Mouse (Mus musculus): ENCODE data around the gene Adam8. TPM values are rescaled to one million over a fixed set of nuclear protein-coding genes. Genes with fewer than 3 reads are reported as not detected.

Adam8 gene
- polyA plus RNA-seq, 1 experiment, result 3.7 TPM

GRCm38 (mm10) chr7:139955505-139955904 is 36.9 kb downstream of the Adam8 start:
- no peak for TF ChIP-seq FOSL1 (IDR thresholded peaks at IDR 0.05; ENCODE audit: insufficient read depth, low read length, poor library complexity, severe bottlenecking)
- TF ChIP-seq MYOG (IDR thresholded peaks at IDR 0.05; ENCODE audit: control insufficient read depth, extremely low read depth, insufficient read length), result no peak
- no peak for TF ChIP-seq CEBPB (IDR thresholded peaks at IDR 0.05; ENCODE audit: low read depth)
- no peak for TF ChIP-seq MAX (IDR thresholded peaks at IDR 0.05)
- TF ChIP-seq CTCF (IDR thresholded peaks at IDR 0.05; ENCODE audit: control insufficient read depth, insufficient read depth, insufficient read length), result no peak
- TF ChIP-seq USF1 (IDR thresholded peaks at IDR 0.05; ENCODE audit: low read depth), result no peak
- no peak for TF ChIP-seq MYOD1 (IDR thresholded peaks at IDR 0.05; ENCODE audit: control insufficient read depth, insufficient read length, low read depth)
- Histone ChIP-seq H3K79me3 (ENCODE audit: low read depth) (no peaks in the 10 kb centered on the region), H3ac (ENCODE audit: control insufficient read depth, insufficient read length, low read depth) (no peak overlapping the region), H3K79me2 (ENCODE audit: control insufficient read depth, insufficient read depth) (no peaks in the 10 kb centered on the region), H3K27me3 (ENCODE audit: control insufficient read depth, insufficient read depth, insufficient read length) (no peaks in the 10 kb centered on the region), H3K4me3 (ENCODE audit: insufficient read depth, poor library complexity, severe bottlenecking) (no peak overlapping the region), H3K36me3 (ENCODE audit: control insufficient read depth, insufficient read depth) (no peaks in the 10 kb centered on the region)

GRCm38 (mm10) chr7:139951991-139952633 is 40.2 kb downstream of the Adam8 start:
- no peak overlapping the region for H3ac ChIP-seq (ENCODE audit: control insufficient read depth, insufficient read length, low read depth)
- H3K36me3 ChIP-seq (ENCODE audit: control insufficient read depth, insufficient read depth), result no peaks in the 10 kb centered on the region
- H3K79me2 ChIP-seq (ENCODE audit: control insufficient read depth, insufficient read depth), result no peaks in the 10 kb centered on the region
- no peaks in the 10 kb centered on the region for H3K79me3 ChIP-seq (ENCODE audit: low read depth)
- TF ChIP-seq MYOG (IDR thresholded peaks at IDR 0.05; ENCODE audit: control insufficient read depth, extremely low read depth, insufficient read length), result no peak
- TF ChIP-seq USF1 (IDR thresholded peaks at IDR 0.05; ENCODE audit: low read depth), result no peak
- TF ChIP-seq MYOD1 (IDR thresholded peaks at IDR 0.05; ENCODE audit: control insufficient read depth, insufficient read length, low read depth), result no peak
- TF ChIP-seq FOSL1 (IDR thresholded peaks at IDR 0.05; ENCODE audit: insufficient read depth, low read length, poor library complexity, severe bottlenecking), result no peak
- TF ChIP-seq CEBPB (IDR thresholded peaks at IDR 0.05; ENCODE audit: low read depth), result no peak
- TF ChIP-seq MAX (IDR thresholded peaks at IDR 0.05), result no peak
- no peak for TF ChIP-seq CTCF (IDR thresholded peaks at IDR 0.05; ENCODE audit: control insufficient read depth, insufficient read depth, insufficient read length)
- no peak overlapping the region for H3K4me3 ChIP-seq (ENCODE audit: insufficient read depth, poor library complexity, severe bottlenecking)
- H3K27me3 ChIP-seq (ENCODE audit: control insufficient read depth, insufficient read depth, insufficient read length), result no peaks in the 10 kb centered on the region

GRCm38 (mm10) chr7:139951079-139951478 is 41.3 kb downstream of the Adam8 start:
- Histone ChIP-seq H3K36me3 (ENCODE audit: control insufficient read depth, insufficient read depth) (no peaks in the 10 kb centered on the region), H3ac (ENCODE audit: control insufficient read depth, insufficient read length, low read depth) (no peak overlapping the region), H3K79me3 (ENCODE audit: low read depth) (no peaks in the 10 kb centered on the region), H3K27me3 (ENCODE audit: control insufficient read depth, insufficient read depth, insufficient read length) (no peaks in the 10 kb centered on the region), H3K4me3 (ENCODE audit: insufficient read depth, poor library complexity, severe bottlenecking) (peak overlapping the region; percentile 34), H3K79me2 (ENCODE audit: control insufficient read depth, insufficient read depth) (no peaks in the 10 kb centered on the region)
- TF ChIP-seq MYOD1 (IDR thresholded peaks at IDR 0.05; ENCODE audit: control insufficient read depth, insufficient read length, low read depth) (no peak), USF1 (IDR thresholded peaks at IDR 0.05; ENCODE audit: low read depth) (no peak), FOSL1 (IDR thresholded peaks at IDR 0.05; ENCODE audit: insufficient read depth, low read length, poor library complexity, severe bottlenecking) (no peak), MYOG (IDR thresholded peaks at IDR 0.05; ENCODE audit: control insufficient read depth, extremely low read depth, insufficient read length) (no peak), CEBPB (IDR thresholded peaks at IDR 0.05; ENCODE audit: low read depth) (no peak), CTCF (IDR thresholded peaks at IDR 0.05; ENCODE audit: control insufficient read depth, insufficient read depth, insufficient read length) (no peak), MAX (IDR thresholded peaks at IDR 0.05) (no peak)

GRCm38 (mm10) chr7:139950283-139950971 is 41.9 kb downstream of the Adam8 start:
- H3K79me3 ChIP-seq (ENCODE audit: low read depth), result no peaks in the 10 kb centered on the region
- no peaks in the 10 kb centered on the region for H3K27me3 ChIP-seq (ENCODE audit: control insufficient read depth, insufficient read depth, insufficient read length)
- TF ChIP-seq MYOG (IDR thresholded peaks at IDR 0.05; ENCODE audit: control insufficient read depth, extremely low read depth, insufficient read length) (no peak), CTCF (IDR thresholded peaks at IDR 0.05; ENCODE audit: control insufficient read depth, insufficient read depth, insufficient read length) (no peak), USF1 (IDR thresholded peaks at IDR 0.05; ENCODE audit: low read depth) (no peak), CEBPB (IDR thresholded peaks at IDR 0.05; ENCODE audit: low read depth) (no peak), MYOD1 (IDR thresholded peaks at IDR 0.05; ENCODE audit: control insufficient read depth, insufficient read length, low read depth) (no peak), FOSL1 (IDR thresholded peaks at IDR 0.05; ENCODE audit: insufficient read depth, low read length, poor library complexity, severe bottlenecking) (no peak), MAX (IDR thresholded peaks at IDR 0.05) (no peak)
- H3K4me3 ChIP-seq (ENCODE audit: insufficient read depth, poor library complexity, severe bottlenecking), result peak overlapping the region; percentile 34
- H3K79me2 ChIP-seq (ENCODE audit: control insufficient read depth, insufficient read depth), result no peaks in the 10 kb centered on the region
- H3ac ChIP-seq (ENCODE audit: control insufficient read depth, insufficient read length, low read depth), result peak overlapping the region; percentile 43
- no peaks in the 10 kb centered on the region for H3K36me3 ChIP-seq (ENCODE audit: control insufficient read depth, insufficient read depth)

GRCm38 (mm10) chr7:139949893-139950282 is 42.5 kb downstream of the Adam8 start:
- H3K36me3 ChIP-seq (ENCODE audit: control insufficient read depth, insufficient read depth), result no peaks in the 10 kb centered on the region
- no peaks in the 10 kb centered on the region for H3K79me3 ChIP-seq (ENCODE audit: low read depth)
- peak overlapping the region; percentile 34 for H3K4me3 ChIP-seq (ENCODE audit: insufficient read depth, poor library complexity, severe bottlenecking)
- no peaks in the 10 kb centered on the region for H3K79me2 ChIP-seq (ENCODE audit: control insufficient read depth, insufficient read depth)
- no peak overlapping the region for H3ac ChIP-seq (ENCODE audit: control insufficient read depth, insufficient read length, low read depth)
- TF ChIP-seq MAX (IDR thresholded peaks at IDR 0.05), result no peak
- TF ChIP-seq CEBPB (IDR thresholded peaks at IDR 0.05; ENCODE audit: low read depth), result no peak
- no peak for TF ChIP-seq MYOG (IDR thresholded peaks at IDR 0.05; ENCODE audit: control insufficient read depth, extremely low read depth, insufficient read length)
- TF ChIP-seq USF1 (IDR thresholded peaks at IDR 0.05; ENCODE audit: low read depth), result no peak
- TF ChIP-seq MYOD1 (IDR thresholded peaks at IDR 0.05; ENCODE audit: control insufficient read depth, insufficient read length, low read depth), result no peak
- no peak for TF ChIP-seq CTCF (IDR thresholded peaks at IDR 0.05; ENCODE audit: control insufficient read depth, insufficient read depth, insufficient read length)
- no peak for TF ChIP-seq FOSL1 (IDR thresholded peaks at IDR 0.05; ENCODE audit: insufficient read depth, low read length, poor library complexity, severe bottlenecking)
- no peaks in the 10 kb centered on the region for H3K27me3 ChIP-seq (ENCODE audit: control insufficient read depth, insufficient read depth, insufficient read length)
